Mouse (Mus musculus) liver, embryonic 15.5 days (tissue): Measurements from ENCODE around the gene Pcnp. TPM values are rescaled to one million over a fixed set of nuclear protein-coding genes. Genes with fewer than 3 reads are reported as not detected.
"Not testable (repeated sequence)": the region's sequence is repeated elsewhere in the genome, so short reads cannot be mapped to it uniquely, and the experiment has no call there.

Experiments
- ATAC-seq: fragments of 200-750 bp; cut with Nextera tagmentation; 2 replicates; pipeline ENCODE4 v1.8.0; 2017; ENCODE audit warnings: moderate number of reproducible peaks, mild to moderate bottlenecking, moderate library complexity; ENCODE audit not compliant: insufficient read depth
- H3K27ac ChIP-seq: fragments of 300-500 bp; sonication (generic); replicated peaks from 2 replicates; pipeline ENCODE4 v1.5.1; 2015; ENCODE audit warnings: mild to moderate bottlenecking, inconsistent platforms
- H3K27me3 ChIP-seq: fragments of 300-500 bp; sonication (generic); 2 replicates; pipeline ENCODE4 v1.6.1; 2015; ENCODE audit warnings: mild to moderate bottlenecking, inconsistent platforms
- H3K36me3 ChIP-seq: fragments of 300-500 bp; sonication (generic); replicated peaks from 2 replicates; pipeline ENCODE4 v1.6.1; 2015; ENCODE audit warnings: moderate library complexity, mild to moderate bottlenecking, inconsistent platforms
- H3K4me1 ChIP-seq: fragments of 300-500 bp; sonication (generic); replicated peaks from 2 replicates; pipeline ENCODE4 v1.6.1; 2015; ENCODE audit warnings: inconsistent platforms
- H3K4me2 ChIP-seq: fragments of 300-500 bp; sonication (generic); 2 replicates; pipeline ENCODE4 v1.6.1; 2015; ENCODE audit warnings: moderate library complexity, mild to moderate bottlenecking, inconsistent platforms
- H3K4me3 ChIP-seq: fragments of 300-500 bp; sonication (generic); replicated peaks from 2 replicates; pipeline ENCODE4 v1.5.1; 2015; ENCODE audit warnings: mild to moderate bottlenecking, inconsistent platforms
- H3K9ac ChIP-seq: fragments of 300-500 bp; sonication (generic); 2 replicates; pipeline ENCODE4 v1.6.1; 2015; ENCODE audit warnings: moderate library complexity, mild to moderate bottlenecking, inconsistent platforms
- H3K9me3 ChIP-seq: fragments of 300-500 bp; sonication (generic); replicated peaks from 2 replicates; pipeline ENCODE4 v1.6.1; 2016; ENCODE audit warnings: inconsistent platforms
- whole genome bisulfite sequencing: fragments of 180-500 bp; shearing (Covaris S2); methylation state at CpG from one replicate; pipeline ENCODE4 v1.1.7; 2015; ENCODE audit warnings: mixed read lengths; ENCODE audit not compliant: insufficient replicate concordance; 5-methylcytosine and 5-hydroxymethylcytosine counted together
- polyA plus RNA-seq: library from polyadenylated mRNA; unstranded; fragments of >200 nt; fragmentation: Nextera tagmentation; extraction: Ambion mirVana; gene quantifications from 2 replicates; pipeline ENCODE4 v1.2.1, GENCODE M21; 2015

Pcnp gene
- polyA plus RNA-seq, 1 experiment from 2014 or later = 93.7 TPM

GRCm38 (mm10) chr16:56064334-56064990, 34.9 kb upstream of the Pcnp start:
- whole genome bisulfite sequencing = 2% methylated on average over 20 of the region's 20 CpGs

DNA sequence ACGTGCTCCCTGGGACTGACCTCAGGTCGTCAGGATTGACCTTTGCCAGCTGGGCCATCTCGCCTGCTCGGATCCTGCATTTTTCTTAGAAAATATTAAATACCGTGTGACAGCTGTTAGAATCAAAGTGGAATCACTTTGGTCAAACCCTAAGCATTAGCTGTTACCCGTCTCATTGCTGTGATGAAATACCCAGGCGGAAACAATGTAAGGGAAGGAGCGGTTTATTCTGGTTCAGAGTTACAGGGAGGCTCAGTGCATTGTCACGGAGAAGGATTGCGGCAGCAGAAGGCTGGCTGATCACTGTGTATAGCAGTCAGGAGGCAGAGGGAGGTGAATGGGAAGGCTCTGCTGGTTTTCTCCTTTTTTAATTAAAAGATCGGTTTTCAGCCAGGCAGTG, 33.4 kb upstream of the Pcnp start:
- Histone ChIP-seq H3K36me3 (no peaks in the 10 kb centered on the region), H3K4me1 (peaks cover 22% of the 10 kb centered on the region), H3K4me2 (no peak overlapping the region), H3K27me3 (no peaks in the 10 kb centered on the region), H3K4me3 (no peak overlapping the region), H3K9ac (no peak overlapping the region), H3K27ac (no peak overlapping the region), H3K9me3 (no peaks in the 10 kb centered on the region)
- 70% methylated on average over 11 of the region's 11 CpGs for WGBS
- ATAC-seq = no peak

More at GRCm38 (mm10) chr16:56064334-56064990, 34.9 kb upstream of the Pcnp start:
- Histone ChIP-seq H3K4me3 (peak overlapping the region; percentile 66), H3K4me1 (peaks cover 33% of the 10 kb centered on the region), H3K9me3 (no peaks in the 10 kb centered on the region), H3K4me2 (peak overlapping the region; percentile 79), H3K9ac (peak overlapping the region; percentile 59), H3K27ac (peak overlapping the region; percentile 80), H3K27me3 (no peaks in the 10 kb centered on the region), H3K36me3 (no peaks in the 10 kb centered on the region)
- peak; percentile 73 for ATAC-seq

DNA sequence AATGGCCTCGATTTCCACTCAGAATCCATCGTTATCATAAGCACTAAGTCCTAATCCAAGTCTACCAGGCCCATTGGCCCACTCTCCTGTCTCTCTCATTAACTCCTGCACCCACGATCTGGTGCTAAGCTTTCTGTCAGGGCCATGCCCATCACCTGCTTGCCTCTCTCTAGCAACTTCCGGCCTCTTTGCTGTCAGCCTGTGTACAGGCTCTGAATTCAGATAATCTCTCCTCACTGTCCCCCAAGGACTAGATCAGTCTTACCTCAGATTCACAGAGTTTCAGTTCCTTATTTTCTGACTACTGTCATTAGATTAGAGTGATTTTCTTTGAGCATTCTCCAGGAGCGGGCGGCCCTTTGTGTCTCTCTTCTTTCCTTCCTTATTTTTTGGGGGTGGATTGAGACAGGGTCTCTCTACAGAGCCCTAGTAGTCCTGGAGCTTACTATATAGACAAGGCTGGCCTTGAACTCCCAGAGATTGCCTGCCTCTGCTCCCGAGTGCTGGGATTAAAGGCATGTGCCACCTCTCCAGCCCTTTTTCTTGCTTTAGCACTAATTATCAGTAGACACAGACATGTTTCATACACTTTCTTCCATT, 32.6 kb upstream of the Pcnp start:
- Histone ChIP-seq H3K27ac (no peak overlapping the region), H3K27me3 (no peaks in the 10 kb centered on the region), H3K36me3 (no peaks in the 10 kb centered on the region), H3K4me3 (no peak overlapping the region), H3K9ac (no peak overlapping the region), H3K4me1 (peaks cover 20% of the 10 kb centered on the region), H3K4me2 (no peak overlapping the region), H3K9me3 (no peaks in the 10 kb centered on the region)
- ATAC-seq = no peak
- WGBS = 38% methylated on average over 7 of the region's 7 CpGs

- no peak for ATAC-seq
- Histone ChIP-seq H3K27me3 (no peaks in the 10 kb centered on the region), H3K4me3 (no peak overlapping the region), H3K9me3 (no peaks in the 10 kb centered on the region), H3K27ac (no peak overlapping the region), H3K4me2 (no peak overlapping the region), H3K36me3 (no peaks in the 10 kb centered on the region), H3K9ac (no peak overlapping the region), H3K4me1 (peaks cover 7% of the 10 kb centered on the region)
- WGBS = 55% methylated on average over 10 of the region's 10 CpGs
Observed at GRCm38 (mm10) chr16:56058151-56058550, 28.6 kb upstream of the Pcnp start.

DNA sequence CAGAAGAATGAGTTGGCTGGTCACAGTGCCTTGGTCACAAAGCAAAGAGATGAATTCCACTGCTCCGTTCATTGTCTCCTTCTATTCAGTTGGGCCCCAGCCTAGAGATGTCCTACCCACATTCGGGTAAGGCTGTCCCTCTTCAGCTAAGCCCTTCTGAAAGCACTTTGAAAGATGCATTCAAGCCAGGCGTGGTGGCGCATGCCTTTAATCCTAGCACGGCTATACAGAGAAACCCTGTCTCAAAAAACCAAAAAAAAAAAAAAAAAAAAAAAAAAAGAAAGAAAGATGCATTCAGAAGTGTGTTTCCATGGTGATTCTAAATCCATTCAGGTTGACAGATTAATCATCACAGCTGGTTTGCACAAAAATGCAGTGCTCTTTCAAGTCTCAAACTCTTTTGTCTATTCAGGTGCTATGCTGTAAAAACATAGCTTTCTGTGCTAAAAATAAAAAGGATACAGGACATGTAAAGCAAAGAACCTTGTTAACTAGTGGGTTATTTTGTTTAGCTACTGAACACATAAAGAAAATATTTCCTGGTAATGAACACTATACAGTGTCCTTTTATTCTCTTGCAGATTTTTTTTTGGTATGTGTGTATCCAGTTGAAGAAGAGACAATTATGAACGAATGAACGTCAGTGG, 27.5 kb upstream of the Pcnp start:
- Histone ChIP-seq H3K27me3 (no peaks in the 10 kb centered on the region), H3K9me3 (no peaks in the 10 kb centered on the region), H3K36me3 (no peaks in the 10 kb centered on the region), H3K4me2 (no peak overlapping the region), H3K4me3 (no peak overlapping the region), H3K27ac (no peak overlapping the region), H3K4me1 (peaks cover 7% of the 10 kb centered on the region), H3K9ac (no peak overlapping the region)
- no peak for ATAC-seq
- 68% methylated on average over 7 of the region's 7 CpGs for WGBS

DNA sequence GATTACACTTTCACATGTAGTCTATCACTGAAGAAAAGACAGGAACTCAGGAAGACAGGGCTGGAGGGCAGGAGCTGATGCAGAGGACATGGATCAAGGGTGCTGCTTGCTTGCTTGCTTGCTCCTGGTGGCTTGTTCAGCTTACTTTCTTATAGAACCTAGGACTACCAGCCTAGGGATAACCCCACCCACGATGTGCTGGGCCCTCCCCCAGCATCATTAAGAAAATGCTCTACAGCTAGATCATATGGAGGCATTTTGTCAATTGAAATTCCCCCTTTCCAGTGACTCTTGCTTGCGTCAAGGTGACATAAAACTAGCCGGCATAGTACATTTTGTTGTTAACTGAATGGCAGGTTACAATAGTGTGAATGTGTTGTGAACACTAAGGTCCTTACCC, 26.4 kb upstream of the Pcnp start:
- H3K9ac ChIP-seq = no peak overlapping the region
- no peak overlapping the region for H3K4me3 ChIP-seq
- ATAC-seq = no peak
- H3K27me3 ChIP-seq = no peaks in the 10 kb centered on the region
- H3K27ac ChIP-seq = no peak overlapping the region
- 84% methylated on average over 3 of the region's 3 CpGs for WGBS
- H3K4me1 ChIP-seq = peaks cover 7% of the 10 kb centered on the region
- no peaks in the 10 kb centered on the region for H3K36me3 ChIP-seq
- H3K4me2 ChIP-seq = no peak overlapping the region
- H3K9me3 ChIP-seq = no peaks in the 10 kb centered on the region

DNA sequence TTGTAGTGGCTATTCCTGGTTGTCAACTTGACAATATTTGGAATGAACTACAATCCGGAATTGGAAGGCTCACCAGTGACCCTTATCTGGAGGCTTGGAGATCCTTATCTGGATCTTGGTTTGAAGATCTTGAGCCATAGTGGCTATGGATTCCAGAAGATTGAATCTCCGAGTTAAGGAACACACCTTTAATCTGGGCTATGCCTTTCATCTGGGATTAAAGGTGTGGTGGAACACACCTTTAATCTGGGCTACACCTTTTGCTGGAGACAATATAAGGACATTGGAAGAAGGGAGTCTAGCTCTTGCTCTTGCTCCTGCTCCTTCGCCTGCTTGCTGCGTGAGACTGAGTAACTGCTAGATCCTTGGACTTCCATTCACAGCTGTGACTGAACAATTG, 18.5 kb upstream of the Pcnp start, which contains the start of gene Senp7:
Gene Senp7 (plus strand): TSS at position 301 of the 400 bp plus-strand sequence.
- H3K9me3 ChIP-seq, H3K4me1 ChIP-seq, H3K4me3 ChIP-seq, ATAC-seq, H3K27me3 ChIP-seq, H3K36me3 ChIP-seq, H3K27ac ChIP-seq, H3K9ac ChIP-seq, H3K4me2 ChIP-seq: not testable (repeated sequence)
- no CpG with 5 or more reads among the region's 4 CpGs for WGBS

DNA sequence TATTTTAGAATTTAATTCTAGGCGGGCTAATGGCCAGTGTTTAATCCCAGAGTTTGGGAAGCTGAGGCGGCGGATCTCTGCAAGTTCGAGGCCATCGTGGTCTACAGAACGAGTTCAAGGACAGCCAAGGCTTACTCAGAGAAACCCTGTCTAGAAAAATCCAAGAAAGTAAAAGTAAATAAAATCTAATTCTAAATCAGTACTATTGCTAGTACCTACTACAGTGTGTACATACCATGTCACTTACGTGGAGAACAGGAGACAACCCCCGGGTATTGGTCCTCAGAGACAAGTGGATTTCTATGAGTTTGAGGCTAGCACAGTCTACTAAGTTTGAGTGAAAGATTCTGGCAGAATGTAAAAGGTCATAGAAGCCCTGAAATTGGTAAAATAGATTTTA, 8.6 kb upstream of the Pcnp start:
- H3K9me3 ChIP-seq = no peaks in the 10 kb centered on the region
- peaks cover 26% of the 10 kb centered on the region for H3K4me1 ChIP-seq
- peak overlapping the region; percentile 86 for H3K27ac ChIP-seq
- peak overlapping the region; percentile 86 for H3K4me3 ChIP-seq
- peak; percentile 2; the same call in 1 of the 2 replicates for ATAC-seq
- H3K27me3 ChIP-seq = no peaks in the 10 kb centered on the region
- WGBS = 23% methylated on average over 8 of the region's 8 CpGs
- peaks cover 19% of the 10 kb centered on the region for H3K36me3 ChIP-seq
- H3K4me2 ChIP-seq = peak overlapping the region; percentile 69
- H3K9ac ChIP-seq = peak overlapping the region; percentile 81

- Histone ChIP-seq H3K4me3 (peak within 1 kb of the TSS; percentile 86), H3K9ac (peak within 1 kb of the TSS; percentile 81), H3K9me3 (no peaks in the 10 kb centered on the region), H3K4me1 (peaks cover 29% of the 10 kb centered on the region), H3K4me2 (peak within 1 kb of the TSS; percentile 69), H3K36me3 (peaks cover 26% of the 10 kb centered on the region), H3K27ac (peak within 1 kb of the TSS; percentile 86), H3K27me3 (no peaks in the 10 kb centered on the region)
- WGBS = under 1% methylated on average over 63 of the region's 63 CpGs
- ATAC-seq = peak; percentile 99
Observed at GRCm38 (mm10) chr16:56037138-56038010, 7.8 kb upstream of the Pcnp start, which contains the start of gene Trmt10c. Trmt10c (minus strand) TSS chr16:56037819.

- Histone ChIP-seq H3K9ac (peak overlapping the region; percentile 81), H3K4me1 (peaks cover 29% of the 10 kb centered on the region), H3K9me3 (no peaks in the 10 kb centered on the region), H3K36me3 (peaks cover 32% of the 10 kb centered on the region), H3K27ac (no peak overlapping the region), H3K4me3 (peak overlapping the region; percentile 86), H3K27me3 (no peaks in the 10 kb centered on the region), H3K4me2 (peak overlapping the region; percentile 69)
- 26% methylated on average over 6 of the region's 6 CpGs for WGBS
- no peak for ATAC-seq
Observed at GRCm38 (mm10) chr16:56036501-56036900, 7.0 kb upstream of the Pcnp start.
